Mouse (Mus musculus) G1E (cell line): ENCODE results near the gene Add2.

ENCODE experiments used
- CTCF ChIP-seq: IDR thresholded peaks from 2 replicates; pipeline ENCODE4 v1.5.1; 2012; ENCODE audit warnings: low read depth, low read length, inconsistent platforms, mixed read lengths
- GATA1 ChIP-seq: IDR thresholded peaks from 2 replicates; pipeline ENCODE4 v1.6.1; 2012; ENCODE audit warnings: borderline replicate concordance, low read length, inconsistent platforms, mixed read lengths
- POLR2AphosphoS5 ChIP-seq: IDR thresholded peaks from 2 replicates; pipeline ENCODE4 v1.6.1; 2012; ENCODE audit warnings: low read depth, low read length, inconsistent platforms; ENCODE audit not compliant: insufficient replicate concordance
- TAL1 ChIP-seq: conservative IDR thresholded peaks from 2 replicates; pipeline ENCODE4 v1.6.1; 2012; ENCODE audit warnings: low read depth, low read length, inconsistent platforms, mixed read lengths

DNA sequence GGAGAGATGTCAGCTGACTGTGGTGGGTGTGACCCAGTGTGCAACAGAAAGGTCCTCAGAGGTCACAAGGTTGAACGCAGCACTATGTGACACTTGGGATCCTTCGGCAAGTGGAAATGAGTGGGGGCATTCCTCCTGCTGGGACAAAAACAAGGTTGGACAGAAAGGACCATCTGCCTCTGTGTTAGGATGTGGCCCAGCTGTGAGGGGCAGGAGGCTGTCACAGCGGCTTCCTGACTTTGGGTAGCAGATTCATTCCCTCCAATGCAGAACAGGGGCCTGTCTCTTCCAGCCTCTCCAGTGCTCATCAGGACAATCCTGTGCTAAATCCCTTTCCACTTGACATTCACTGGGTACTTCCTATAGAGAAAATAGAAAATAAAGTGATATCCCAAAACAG lies 132.4 kb downstream of the Add2 start:
- TF ChIP-seq CTCF: no peak
- TF ChIP-seq TAL1: no peak
- TF ChIP-seq POLR2AphosphoS5: no peak
- TF ChIP-seq GATA1: no peak
